Mouse (Mus musculus) stomach, postnatal 0 days (tissue): ENCODE results near the gene Akt3.

Experiments
- CTCF ChIP-seq: IDR thresholded peaks from 2 replicates; pipeline ENCODE4 v1.5.1; 2016; ENCODE audit warnings: antibody characterized with exemption, low read depth, mild to moderate bottlenecking, moderate library complexity
- EP300 ChIP-seq: optimal IDR thresholded peaks from 2 replicates; pipeline ENCODE3; 2016; ENCODE audit warnings: antibody characterized with exemption

DNA sequence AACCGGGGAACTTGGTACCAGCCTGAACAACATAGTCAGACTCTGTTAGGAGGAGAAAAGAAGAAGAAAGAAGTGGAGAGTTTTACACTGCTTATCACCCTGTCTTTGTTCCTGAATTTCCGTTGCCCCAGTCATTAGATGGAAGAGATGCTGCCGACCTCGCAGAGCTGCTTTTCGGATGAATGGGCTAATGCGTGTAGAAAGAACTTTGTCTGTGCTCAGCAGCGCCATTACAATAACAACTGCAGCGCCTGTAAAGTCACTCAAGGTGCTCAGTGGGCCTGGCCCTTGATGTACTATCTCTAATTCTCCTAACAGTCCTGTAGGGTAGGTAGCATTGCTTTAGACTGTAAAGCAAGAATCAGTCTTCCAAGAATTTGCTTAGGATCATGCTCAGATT, 265.5 kb downstream of the Akt3 start:
- no peak for TF ChIP-seq CTCF
- no peak for TF ChIP-seq EP300
